Mouse (Mus musculus) CH12.LX (cell line): Measurements from ENCODE around the gene Unk. TPM values are rescaled to one million over a fixed set of nuclear protein-coding genes. Genes with fewer than 3 reads are reported as not detected.

ENCODE experiments used
- DNase-seq: peaks from one replicate; pipeline ENCODE4 v3.0.0-alpha.2; 2013; ENCODE audit errors: extremely low read depth
- H3K27ac ChIP-seq: 2 replicates; pipeline ENCODE4 v1.5.1; 2012; ENCODE audit warnings: low read depth, mild to moderate bottlenecking, control low read depth, moderate library complexity; ENCODE audit not compliant: insufficient read depth
- H3K27me3 ChIP-seq: replicated peaks from 2 replicates; pipeline ENCODE3; 2012; ENCODE audit warnings: inconsistent platforms
- H3K36me3 ChIP-seq, 2 experiments: replicated peaks in 1 of 2; 2 replicates each; pipeline versions ENCODE3 to v1.6.1; 2012; ENCODE audit warnings: inconsistent platforms in 1 of 2, low read length in 1 of 2, mild to moderate bottlenecking in 1 of 2, mixed read lengths in 1 of 2, moderate library complexity in 1 of 2; ENCODE audit not compliant: control insufficient read depth in 1 of 2, insufficient read depth in 1 of 2
- H3K4me1 ChIP-seq, 2 experiments: 2 replicates each; pipeline ENCODE4 v1.6.1; 2012; ENCODE audit warnings: inconsistent platforms in 1 of 2, moderate library complexity in 1 of 2; ENCODE audit not compliant: insufficient read depth in 2 of 2, control insufficient read depth in 1 of 2
- H3K4me2 ChIP-seq: 2 replicates; pipeline ENCODE4 v1.6.1; 2012; ENCODE audit warnings: low read depth, mild to moderate bottlenecking, control low read depth; ENCODE audit not compliant: poor library complexity, insufficient read depth, severe bottlenecking
- H3K4me3 ChIP-seq, 3 experiments: fragments of 150-350 bp in 1 of 3; sonication (generic) in 1 of 3; replicated peaks in 1 of 3; 2 replicates each; pipeline versions ENCODE3 to v1.5.1; 2011 to 2012; ENCODE audit warnings: low read depth in 2 of 3, low read length in 2 of 3, mild to moderate bottlenecking in 2 of 3, moderate library complexity in 2 of 3, control low read depth in 1 of 3, improper control_type of control experiment in 1 of 3, inconsistent platforms in 1 of 3, mixed read lengths in 1 of 3; ENCODE audit not compliant: poor library complexity in 1 of 3
- H3K79me2 ChIP-seq: replicated peaks from 2 replicates; pipeline ENCODE4 v1.6.1; 2012; ENCODE audit warnings: mild to moderate bottlenecking, moderate library complexity; ENCODE audit not compliant: control insufficient read depth, poor library complexity, insufficient read depth, severe bottlenecking; ENCODE audit errors: extremely low read depth
- H3K9ac ChIP-seq: 2 replicates; pipeline ENCODE4 v1.6.1; 2012; ENCODE audit warnings: low read depth, mild to moderate bottlenecking, control low read depth, moderate library complexity; ENCODE audit not compliant: insufficient read depth
- H3K9me3 ChIP-seq: replicated peaks from 2 replicates; pipeline ENCODE3; 2012; ENCODE audit warnings: low read length, inconsistent platforms, mixed read lengths
- BHLHE40 ChIP-seq: IDR thresholded peaks from 2 replicates; pipeline ENCODE4 v1.6.1; 2011; ENCODE audit warnings: mild to moderate bottlenecking, low read depth, low read length, improper control_type of control experiment
- CHD2 ChIP-seq: IDR thresholded peaks from 2 replicates; pipeline ENCODE4 v1.6.1; 2011; ENCODE audit warnings: low read length, improper control_type of control experiment
- CTCF ChIP-seq, 2 experiments: IDR thresholded peaks in 1 of 2; conservative IDR thresholded peaks in 1 of 2; 2 replicates each; pipeline ENCODE4 v1.5.1; 2011 to 2012; ENCODE audit warnings: low read depth in 2 of 2, low read length in 2 of 2, improper control_type of control experiment in 1 of 2, inconsistent platforms in 1 of 2, mild to moderate bottlenecking in 1 of 2, moderate library complexity in 1 of 2
- ELF1 ChIP-seq: IDR thresholded peaks from 2 replicates; pipeline ENCODE4 v1.6.1; 2014; ENCODE audit warnings: low read depth, mild to moderate bottlenecking, inconsistent platforms, low read length, improper control_type of control experiment
- GABPA ChIP-seq: IDR thresholded peaks from 2 replicates; pipeline ENCODE4 v1.6.1; 2012; ENCODE audit warnings: low read depth, low read length, improper control_type of control experiment, inconsistent platforms; ENCODE audit not compliant: insufficient replicate concordance
- HCFC1 ChIP-seq: IDR thresholded peaks from 2 replicates; pipeline ENCODE4 v1.6.1; 2012; ENCODE audit warnings: low read depth, mild to moderate bottlenecking, inconsistent platforms, low read length, improper control_type of control experiment
- IRF4 ChIP-seq: IDR thresholded peaks from 2 replicates; pipeline ENCODE4 v1.6.1; 2014; ENCODE audit warnings: low read depth, mild to moderate bottlenecking, inconsistent platforms, low read length, improper control_type of control experiment
- KAT2A ChIP-seq: IDR thresholded peaks from 2 replicates; pipeline ENCODE4 v1.6.1; 2012; ENCODE audit warnings: low read length, improper control_type of control experiment, inconsistent platforms; ENCODE audit not compliant: insufficient replicate concordance
- MAFK ChIP-seq: IDR thresholded peaks from 2 replicates; pipeline ENCODE4 v1.6.1; 2011; ENCODE audit warnings: low read length, improper control_type of control experiment; ENCODE audit not compliant: insufficient replicate concordance
- MAX ChIP-seq: IDR thresholded peaks from 2 replicates; pipeline ENCODE4 v1.6.1; 2011; ENCODE audit warnings: low read length, improper control_type of control experiment
- MAZ ChIP-seq: IDR thresholded peaks from 2 replicates; pipeline ENCODE4 v1.6.1; 2012; ENCODE audit warnings: low read depth, mild to moderate bottlenecking, inconsistent platforms, low read length, improper control_type of control experiment, moderate library complexity
- MXI1 ChIP-seq: IDR thresholded peaks from 2 replicates; pipeline ENCODE4 v1.6.1; 2011; ENCODE audit warnings: mild to moderate bottlenecking, low read depth, low read length, improper control_type of control experiment
- MYC ChIP-seq: IDR thresholded peaks from 2 replicates; pipeline ENCODE4 v1.6.1; 2011; ENCODE audit warnings: low read depth, mild to moderate bottlenecking, improper control_type of control experiment, low read length
- NELFE ChIP-seq: IDR thresholded peaks from 2 replicates; pipeline ENCODE4 v1.6.1; 2011; ENCODE audit warnings: low read depth, low read length, improper control_type of control experiment
- NRF1 ChIP-seq: IDR thresholded peaks from 2 replicates; pipeline ENCODE4 v1.6.1; 2014; ENCODE audit warnings: low read depth, mild to moderate bottlenecking, inconsistent platforms, low read length, improper control_type of control experiment, moderate library complexity
- POLR2A ChIP-seq: IDR thresholded peaks from 2 replicates; pipeline ENCODE4 v1.6.1; 2011; ENCODE audit warnings: low read depth, mild to moderate bottlenecking, improper control_type of control experiment, low read length
- POLR2AphosphoS2 ChIP-seq: IDR thresholded peaks from 2 replicates; pipeline ENCODE4 v1.6.1; 2011; ENCODE audit warnings: low read depth, low read length, improper control_type of control experiment
- SIN3A ChIP-seq: IDR thresholded peaks from 2 replicates; pipeline ENCODE4 v1.6.1; 2012; ENCODE audit warnings: low read length, improper control_type of control experiment, inconsistent platforms
- TBP ChIP-seq: conservative IDR thresholded peaks from 2 replicates; pipeline ENCODE4 v1.6.1; 2011; ENCODE audit warnings: low read depth, low read length, improper control_type of control experiment
- TCF12 ChIP-seq: IDR thresholded peaks from 2 replicates; pipeline ENCODE4 v1.6.1; 2014; ENCODE audit warnings: low read depth, mild to moderate bottlenecking, inconsistent platforms, low read length, improper control_type of control experiment
- ZC3H11A ChIP-seq: IDR thresholded peaks from 2 replicates; pipeline ENCODE4 v1.6.1; 2012; ENCODE audit warnings: low read depth, mild to moderate bottlenecking, inconsistent platforms, low read length, improper control_type of control experiment
- ZKSCAN1 ChIP-seq: IDR thresholded peaks from 2 replicates; pipeline ENCODE4 v1.6.1; 2012; ENCODE audit warnings: low read depth, inconsistent platforms, low read length, improper control_type of control experiment, borderline replicate concordance
- ZMIZ1 ChIP-seq: IDR thresholded peaks from 2 replicates; pipeline ENCODE4 v1.6.1; 2012; ENCODE audit warnings: low read depth, mild to moderate bottlenecking, inconsistent platforms, low read length, improper control_type of control experiment
- dilution Hi-C: fragments of 300-500 bp; cut with MboI; formaldehyde crosslinking; loops from 2 replicates; pipeline ENCODE4 v1.14.3; 2020; ENCODE audit warnings: low sequenced_read_pairs; ENCODE audit not compliant: extremely low pct_unique_long_range_greater_than_20kb, extremely low pct_ligation_motif_present
- in situ Hi-C: fragments of 300-500 bp; cut with MboI; formaldehyde crosslinking; loops from 3 replicates; pipeline ENCODE4 v1.14.3; 2019; ENCODE audit warnings: low sequenced_read_pairs, low pct_ligation_motif_present, low pct_unique_long_range_greater_than_20kb, mixed read lengths
- polyA plus RNA-seq: library from polyadenylated mRNA; unstranded; fragments of >175 nt; gene quantifications from 2 replicates; pipeline ENCODE4 v1.2.1, GENCODE M21; 2012; ENCODE audit warnings: low read depth; ENCODE audit not compliant: insufficient read length
- total RNA-seq, 2 experiments: library from RNA; depleted of rRNA; stranded (reverse); fragments of 300-350 nt in 1 of 2; fragments of >200 nt in 1 of 2; gene quantifications; 2 replicates each; pipeline ENCODE4 v1.2.3; 2012 to 2014

The Unk gene
- total RNA-seq (2012; rRNA removed) = 22.2 and 24.7 TPM in 2 replicates
- 18.5 and 20.9 TPM in 2 replicates for total RNA-seq (2014; rRNA removed)
- polyA plus RNA-seq = 30.5 and 35.0 TPM in 2 replicates

DNA sequence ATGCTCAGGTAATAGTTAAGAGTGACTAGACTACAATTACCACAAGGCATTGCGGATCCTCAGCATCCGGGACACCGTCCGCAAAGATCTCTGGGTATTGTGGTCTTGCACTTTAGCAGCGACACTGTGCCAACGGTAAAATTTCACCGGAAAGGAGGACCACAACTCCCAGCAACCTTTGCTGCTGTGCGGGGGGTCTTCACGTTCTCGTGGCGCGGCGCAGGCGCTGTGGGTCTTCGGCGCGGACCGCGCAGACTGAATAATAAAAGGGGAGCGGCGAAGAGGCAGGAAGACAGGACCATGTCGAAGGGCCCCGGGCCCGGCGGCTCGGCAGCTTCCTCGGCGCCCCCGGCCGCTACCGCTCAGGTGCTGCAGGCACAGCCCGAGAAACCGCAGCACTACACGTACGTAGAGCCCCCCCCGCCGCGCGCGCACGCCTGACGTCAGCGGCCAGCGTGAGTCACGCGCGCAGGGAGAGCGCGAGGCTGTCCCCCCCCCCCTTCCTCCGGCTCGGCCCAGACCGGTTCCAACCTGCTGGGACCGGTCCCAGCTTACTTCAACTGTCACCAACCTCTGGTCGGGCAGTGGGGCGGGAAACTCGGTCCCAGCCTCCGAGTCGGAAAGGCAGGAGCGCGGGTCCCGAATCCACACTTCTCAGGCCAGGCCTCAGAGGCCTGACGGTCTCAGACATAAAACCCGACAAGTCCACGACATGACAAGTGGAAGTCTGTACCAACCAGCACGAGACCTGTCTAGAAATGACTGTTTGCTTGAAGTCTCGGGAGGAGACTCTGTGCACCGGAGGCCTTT, at the start of gene Unk:
Gene Unk (plus strand): TSS at position 235 of the 810 bp plus-strand sequence.
- Histone ChIP-seq H3K4me3 (peak within 1 kb of the TSS; percentile 67 to 100 (median 74)), H3K9me3 (no peaks in the 10 kb centered on the region), H3K9ac (peak within 1 kb of the TSS; percentile 94), H3K79me2 (peaks cover 47% of the 10 kb centered on the region), H3K4me1 (peaks cover 5 to 38% of the 10 kb centered on the region in 2 experiments; a peak in 3 of 4 replicates), H3K27ac (peak within 1 kb of the TSS; percentile 88), H3K4me2 (peak within 1 kb of the TSS; percentile 73), H3K36me3 (peaks cover 4 to 23% of the 10 kb centered on the region in 2 experiments), H3K27me3 (peaks cover 18% of the 10 kb centered on the region)
- dilution Hi-C loops (no loop called here), in situ Hi-C loops (loop anchor here (5.0 kb wide), 1 partner anchor 37 kb away; no protein-coding TSS in a partner anchor)
- peak; percentile 100 for DNase-seq
- TF ChIP-seq KAT2A (peak; percentile 100), SIN3A (peak; percentile 82; the same call in 1 of the 2 replicates), CTCF (conservative IDR thresholded peaks at IDR 0.05 in 1 of 2, IDR thresholded peaks at IDR 0.05 in 1 of 2; ENCODE audit: low read depth in 2 of 2, low read length in 2 of 2) (no peak), MAFK (no peak), ZMIZ1 (0 out of 2 replicates have a peak, but pooled peaks have one; percentile 4), CHD2 (peak; percentile 97), MYC (peak; percentile 94), POLR2AphosphoS2 (peak; percentile 85; the same call in 1 of the 2 replicates), NELFE (peak; percentile 70), GABPA (peak; percentile 98; the same call in 1 of the 2 replicates), BHLHE40 (peak; percentile 90), MAZ (peak; percentile 89), ELF1 (peak; percentile 92), HCFC1 (peak; percentile 96), POLR2A (peak; percentile 83), MAX (no peak), TCF12 (peak; percentile 60), ZKSCAN1 (no peak), NRF1 (peak; percentile 96), TBP (peak; percentile 72; the same call in 1 of the 2 replicates), IRF4 (peak; percentile 68), ZC3H11A (no peak), MXI1 (peak; percentile 56)
